Mouse (Mus musculus) adrenal gland, adult (tissue): ENCODE data around the gene Cwh43.

Source experiments
- DNase-seq, 2 experiments: peaks; one replicate each; pipeline ENCODE4 v3.0.0; 2022 to 2023; ENCODE audit warnings: low spot score in 1 of 2; ENCODE audit not compliant: inconsistent age in 2 of 2

Gene Cwh43

GRCm38 (mm10) chr5:73393041-73393440, 12.8 kb upstream of the Cwh43 start:
- DNase-seq = no peak

DNA sequence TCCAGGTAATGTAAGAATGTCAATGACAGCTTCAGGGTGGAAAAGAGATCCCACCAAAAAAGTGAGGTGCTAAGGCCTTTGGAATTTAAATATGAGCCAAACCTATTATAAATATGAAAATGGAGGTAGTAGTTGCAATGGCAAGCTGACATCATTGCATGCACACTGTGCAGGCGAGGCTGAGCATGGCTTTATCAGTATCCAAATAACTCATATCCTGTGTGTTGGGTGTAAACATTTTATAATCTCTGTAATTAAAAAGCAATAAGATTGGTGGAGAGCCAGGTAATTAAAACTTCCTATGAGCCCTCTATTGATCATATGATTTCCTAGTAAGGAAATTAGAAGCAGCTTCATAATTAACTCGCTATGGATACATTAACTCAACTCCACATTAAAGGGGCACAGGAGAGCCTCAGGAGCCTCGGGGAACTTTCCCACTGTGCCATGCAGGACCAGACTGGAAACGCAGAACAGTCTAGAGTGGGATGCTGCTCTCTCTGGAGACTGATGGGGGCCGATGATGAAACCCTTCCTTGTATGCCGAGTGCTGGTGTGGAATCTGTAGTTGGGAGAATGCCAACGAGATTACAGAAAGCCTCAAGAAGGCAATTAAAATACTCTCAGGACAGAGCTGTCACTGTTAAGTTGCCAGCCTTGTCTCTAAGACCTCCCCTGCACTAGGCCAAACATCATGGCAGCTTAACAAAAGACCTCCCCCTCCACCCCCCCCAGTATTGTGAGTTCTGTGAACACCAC, 5.9 kb upstream of the Cwh43 start:
- no peak for DNase-seq

GRCm38 (mm10) chr5:73401341-73401740, 4.5 kb upstream of the Cwh43 start:
- DNase-seq = no peak

DNA sequence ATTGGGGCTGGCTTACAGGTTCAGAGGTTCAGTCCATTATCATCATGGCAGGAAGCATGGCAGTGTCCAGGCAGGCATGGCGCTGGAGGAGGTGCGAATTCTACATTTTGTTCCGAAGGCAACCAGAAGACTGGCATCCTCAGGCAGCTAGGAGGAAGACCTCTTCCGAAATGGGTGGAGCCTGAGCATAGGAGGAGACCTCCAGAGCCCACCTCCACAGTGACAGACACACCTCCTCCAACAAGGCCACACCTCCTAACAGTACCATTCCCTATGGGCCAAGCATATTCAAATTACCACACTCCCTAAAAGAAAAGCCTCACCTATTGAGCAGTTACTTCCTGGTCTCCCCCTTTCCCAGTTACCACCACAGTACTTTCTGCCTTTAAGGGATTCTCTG, 3.0 kb upstream of the Cwh43 start:
- DNase-seq = no peak

DNA sequence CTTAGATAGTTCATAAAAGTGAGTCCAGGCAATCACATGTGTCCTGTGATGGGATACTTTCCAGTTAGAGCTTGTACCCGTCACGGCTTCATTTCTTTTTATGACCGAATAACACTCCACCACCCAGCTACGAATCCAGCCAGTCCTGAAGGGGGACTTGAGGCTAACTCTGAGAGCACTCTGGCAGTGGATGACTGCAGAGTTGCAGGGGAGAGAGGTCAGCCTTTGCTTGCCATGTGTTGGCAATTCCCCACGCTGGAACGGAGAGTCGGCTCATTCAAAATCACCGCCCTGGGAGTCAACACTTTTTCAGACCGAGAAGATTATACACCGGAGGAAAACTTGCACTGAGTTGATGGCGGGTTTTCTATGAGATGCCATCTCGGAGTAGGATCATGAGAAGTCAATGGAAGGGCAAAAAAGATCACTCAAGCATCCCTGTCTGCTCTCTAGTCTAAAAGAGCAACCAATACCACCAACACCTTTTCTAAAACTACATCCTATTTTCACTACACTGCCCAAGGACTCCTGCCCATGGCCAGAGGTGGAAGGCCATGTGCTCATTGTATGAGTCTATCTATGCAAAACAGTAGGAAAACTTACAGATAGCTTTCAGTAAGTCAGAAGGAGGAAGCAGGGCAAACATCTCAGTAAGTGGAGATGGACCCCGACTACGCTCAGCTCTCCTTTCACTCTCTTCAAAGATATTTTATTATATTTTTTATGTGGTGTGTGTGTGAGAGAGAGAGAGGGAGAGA, 2.4 kb upstream of the Cwh43 start:
- no peak for DNase-seq

- DNase-seq = no peak
These were observed 1.1 kb upstream of the Cwh43 start for GRCm38 (mm10) chr5:73404790-73405189.

GRCm38 (mm10) chr5:73406861-73407260, 986 bp downstream of the Cwh43 start:
- DNase-seq = no peak

GRCm38 (mm10) chr5:73409970-73410369, 4.1 kb downstream of the Cwh43 start:
- peak; percentile 68 to 86 for DNase-seq

GRCm38 (mm10) chr5:73411771-73412170, 5.9 kb downstream of the Cwh43 start:
- DNase-seq = no peak

DNA sequence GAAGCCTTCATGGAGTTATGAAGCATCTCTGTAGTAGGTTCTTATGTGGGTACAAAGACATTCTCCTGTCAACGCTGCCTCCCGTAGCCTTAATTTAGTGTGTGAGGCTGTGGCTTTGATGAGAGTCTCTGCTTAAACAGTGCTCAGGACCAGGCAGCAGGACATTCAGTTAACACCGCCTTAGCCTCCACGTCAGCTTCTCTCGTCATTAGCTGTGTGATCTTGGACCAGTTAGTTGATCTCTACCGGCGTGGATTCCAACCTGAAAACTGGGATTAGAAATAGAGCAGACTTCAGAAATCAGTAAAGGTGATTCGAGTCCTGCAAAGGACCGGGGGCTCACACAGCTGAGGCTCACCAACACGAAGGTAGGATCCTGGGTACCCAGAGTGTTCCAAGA, 8.3 kb downstream of the Cwh43 start:
- DNase-seq = no peak

- no peak for DNase-seq
These were observed 13.3 kb downstream of the Cwh43 start for GRCm38 (mm10) chr5:73419045-73419695.

DNA sequence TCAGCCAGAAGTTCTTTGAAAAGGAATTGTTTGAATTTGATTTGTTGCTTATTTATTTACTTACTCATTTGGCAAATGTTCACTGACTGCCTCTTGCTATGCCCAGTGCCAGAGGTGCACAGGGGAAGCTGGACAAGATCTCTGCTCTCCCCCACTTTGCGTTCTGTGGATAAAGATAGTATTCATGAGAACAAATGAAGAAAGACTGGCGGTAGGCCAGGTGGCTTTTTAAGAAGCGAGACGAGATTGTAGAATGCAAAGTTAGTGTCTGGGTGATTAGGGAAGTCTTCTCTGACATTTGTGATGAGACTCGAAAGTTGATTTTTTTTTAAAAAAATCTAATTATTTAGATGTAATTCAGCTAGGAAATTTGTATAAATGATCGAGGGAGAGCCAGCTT, 20.9 kb downstream of the Cwh43 start:
- DNase-seq = no peak

- DNase-seq = peak; percentile 78 to 91
These were observed 25.7 kb downstream of the Cwh43 start for GRCm38 (mm10) chr5:73431581-73431980.

DNA sequence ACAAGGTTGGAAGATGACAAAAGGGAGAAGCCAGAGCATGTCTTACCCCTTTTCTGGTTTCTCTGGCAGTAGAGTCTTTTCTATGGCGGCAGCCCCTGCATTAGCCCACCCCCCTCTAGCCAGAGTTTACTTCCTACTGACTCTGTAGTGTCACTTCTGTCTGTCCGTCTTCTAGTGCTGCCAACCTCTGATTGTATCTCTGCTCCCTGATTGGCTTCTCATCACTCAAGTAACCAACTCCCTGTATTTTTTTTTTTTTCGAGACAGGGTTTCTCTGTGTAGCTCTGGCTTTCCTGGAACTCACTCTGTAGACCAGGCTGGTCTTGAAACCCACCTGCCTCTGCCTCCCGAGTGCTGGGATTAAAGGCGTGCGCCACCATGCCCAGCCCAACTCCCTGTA, 26.9 kb downstream of the Cwh43 start:
- DNase-seq = no peak

GRCm38 (mm10) chr5:73434764-73435163, 28.9 kb downstream of the Cwh43 start:
- no peak for DNase-seq

DNA sequence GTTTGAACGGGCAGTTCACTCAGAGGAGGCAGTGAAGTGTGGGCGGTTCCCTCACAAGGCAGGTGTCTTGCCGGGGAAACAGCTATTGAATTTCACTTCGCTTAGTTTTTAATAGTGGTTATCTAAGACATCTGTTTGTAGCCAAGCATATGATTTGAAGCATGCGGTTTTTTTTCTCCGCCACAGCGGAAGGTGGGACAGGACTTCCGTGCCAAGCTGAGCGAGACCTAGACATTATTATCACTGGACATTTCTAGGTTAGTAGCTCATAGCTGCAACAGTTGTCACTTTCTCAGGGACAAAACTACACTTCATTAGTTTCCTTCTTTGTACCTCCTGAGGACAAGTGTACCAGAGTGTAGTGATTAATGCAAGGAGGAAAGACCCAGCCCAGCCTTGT, 36.3 kb downstream of the Cwh43 start:
- DNase-seq = no peak

DNA sequence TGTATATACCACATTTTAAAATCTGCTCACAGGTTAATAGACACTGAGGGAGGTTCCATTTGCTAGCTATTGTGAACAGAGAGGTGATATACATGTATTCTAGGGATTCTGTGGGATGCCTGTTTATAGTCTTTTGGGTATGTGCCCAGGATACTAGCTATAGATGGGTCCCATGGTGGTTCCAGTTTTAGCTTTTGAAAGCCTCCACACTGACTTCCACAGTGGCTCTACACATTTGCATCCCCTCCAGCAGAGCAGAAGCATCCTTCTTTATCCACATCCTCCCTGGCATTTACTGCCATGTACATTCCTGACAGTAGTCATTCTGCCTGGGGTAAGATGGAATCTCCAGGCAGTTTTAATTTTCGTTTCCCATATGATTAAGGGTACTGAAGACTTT, 44.4 kb downstream of the Cwh43 start:
- no peak for DNase-seq

DNA sequence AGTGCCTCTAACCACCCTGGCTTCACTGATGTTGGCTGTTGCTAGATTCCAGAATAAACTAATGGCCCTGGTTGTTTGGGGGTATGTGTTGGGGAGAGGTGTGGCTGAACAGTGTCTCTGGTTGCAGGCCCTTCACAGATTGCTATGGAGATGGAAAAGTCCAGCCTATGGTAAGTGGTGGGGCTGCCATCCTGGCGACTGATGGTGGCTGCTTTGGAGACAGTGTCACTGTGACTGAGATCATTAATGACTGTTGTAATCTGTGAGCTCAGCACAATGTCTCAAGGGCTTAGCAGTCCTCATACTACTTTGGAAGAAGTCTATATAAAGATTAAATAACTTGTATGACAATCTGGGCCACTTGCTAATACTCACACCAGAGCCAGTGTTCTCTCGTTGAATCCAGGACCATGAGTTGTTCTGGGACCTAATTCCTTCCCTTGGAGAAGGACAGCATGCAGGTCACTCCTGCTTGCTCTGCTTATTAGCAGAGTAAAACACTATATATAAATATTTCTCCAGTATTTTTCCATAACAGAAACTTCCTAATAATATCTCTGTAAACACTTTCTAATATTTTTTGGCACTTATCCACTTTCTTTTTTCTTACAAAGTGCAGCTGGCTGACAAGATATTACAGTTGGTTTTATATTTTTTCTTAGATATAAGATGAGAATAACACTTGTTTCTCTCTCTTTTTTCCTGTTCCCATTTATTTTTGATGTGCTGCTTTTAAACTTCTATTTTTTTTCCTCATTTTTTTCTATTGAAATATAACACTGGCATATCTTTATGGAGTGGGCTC, 48.8 kb downstream of the Cwh43 start:
- no peak for DNase-seq

DNA sequence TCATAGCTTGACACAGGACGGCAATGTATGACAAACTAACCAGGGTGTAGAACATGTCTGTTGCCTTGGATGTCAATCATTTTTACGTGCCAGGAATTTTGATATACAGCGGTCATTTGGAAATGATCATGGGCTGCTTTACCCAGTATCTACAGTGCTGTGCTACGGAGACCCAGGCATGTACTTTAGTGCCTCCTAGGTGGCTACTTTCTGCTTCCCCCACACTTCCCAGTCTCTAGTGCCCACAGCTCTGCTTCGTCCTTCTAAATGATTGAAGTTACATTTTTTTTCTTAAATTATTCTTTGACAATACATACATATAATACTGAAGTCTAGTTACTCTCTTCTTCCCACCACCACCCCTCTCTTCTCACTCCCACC, 49.4 kb downstream of the Cwh43 start:
- no peak for DNase-seq

DNA sequence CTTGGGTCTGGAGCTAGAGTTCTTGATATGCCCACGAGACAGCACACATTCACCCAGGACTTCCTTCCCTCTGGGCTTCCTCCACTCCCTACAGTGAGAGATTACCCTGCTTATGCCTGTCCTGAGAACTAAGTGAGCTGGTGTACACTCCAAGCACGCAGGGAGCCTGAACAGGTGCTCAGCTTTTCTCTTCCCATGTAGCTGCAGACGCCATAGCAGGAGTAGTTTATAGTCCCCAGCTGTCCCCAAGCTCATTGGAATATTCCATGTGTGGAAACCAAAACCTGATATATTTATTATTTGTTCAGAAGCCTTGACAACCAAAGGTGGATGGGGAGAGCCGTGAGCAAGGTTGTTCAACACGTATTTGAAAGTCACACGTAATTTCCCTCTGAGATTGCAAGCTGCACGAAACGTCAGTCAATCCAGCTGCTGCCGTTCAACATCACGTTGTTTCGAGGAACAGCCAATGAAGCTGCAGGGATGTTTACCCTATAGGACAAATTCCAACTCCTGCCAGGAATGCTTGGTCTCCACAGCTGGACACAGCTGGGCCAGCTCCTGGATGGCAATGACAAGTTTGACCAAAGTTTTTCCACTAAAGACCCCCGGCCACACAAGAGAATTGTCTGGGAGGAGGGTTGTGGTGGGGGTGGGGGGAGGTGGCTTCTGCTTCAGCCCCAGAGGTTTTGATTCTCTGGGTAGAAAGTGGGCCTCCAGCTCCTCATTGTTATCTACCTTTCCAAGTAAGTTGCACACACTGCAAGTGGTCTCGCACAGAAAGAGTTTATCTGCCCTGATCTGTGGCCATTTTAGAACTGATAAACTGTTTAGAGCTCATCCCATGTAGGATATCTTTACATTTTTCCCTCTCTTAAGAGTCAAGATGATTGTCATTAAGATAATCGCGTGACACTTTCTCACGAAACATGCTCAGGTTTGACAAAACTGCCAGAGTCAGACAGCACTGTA, 62.9 kb downstream of the Cwh43 start:
- DNase-seq = no peak
